Mouse (Mus musculus) lung, embryonic 15.5 days (tissue): ENCODE data around the gene Tnk1. TPM values are rescaled to one million over a fixed set of nuclear protein-coding genes. Genes with fewer than 3 reads are reported as not detected.
A peak's percentile ranks its signal among the peaks of the same experiment; 100 is the strongest.

Source experiments
- ATAC-seq: fragments of 200-750 bp; cut with Nextera tagmentation; 2 replicates; pipeline ENCODE4 v1.8.0; 2017; ENCODE audit warnings: moderate number of reproducible peaks, borderline replicate concordance; ENCODE audit not compliant: low FRiP score, low TSS enrichment; ENCODE audit errors: extremely low read depth
- H3K27ac ChIP-seq: fragments of 300-500 bp; sonication (generic); 2 replicates; pipeline ENCODE4 v1.5.1; 2015; ENCODE audit warnings: moderate library complexity, mild to moderate bottlenecking, inconsistent platforms
- H3K27me3 ChIP-seq: fragments of 300-500 bp; sonication (generic); 2 replicates; pipeline ENCODE4 v1.6.1; 2015; ENCODE audit warnings: inconsistent platforms
- H3K36me3 ChIP-seq: fragments of 300-500 bp; sonication (generic); 2 replicates; pipeline ENCODE4 v1.6.1; 2015; ENCODE audit warnings: inconsistent platforms
- H3K4me1 ChIP-seq: fragments of 300-500 bp; sonication (generic); 2 replicates; pipeline ENCODE4 v1.6.1; 2015; ENCODE audit warnings: inconsistent platforms
- H3K4me2 ChIP-seq: fragments of 300-500 bp; sonication (generic); 2 replicates; pipeline ENCODE4 v1.6.1; 2015; ENCODE audit warnings: inconsistent platforms, mild to moderate bottlenecking, moderate library complexity
- H3K4me3 ChIP-seq: fragments of 300-500 bp; sonication (generic); 2 replicates; pipeline ENCODE4 v1.5.1; 2015; ENCODE audit warnings: mild to moderate bottlenecking, inconsistent platforms
- H3K9ac ChIP-seq: fragments of 300-500 bp; sonication (generic); 2 replicates; pipeline ENCODE4 v1.6.1; 2015; ENCODE audit warnings: inconsistent platforms
- H3K9me3 ChIP-seq: fragments of 300-500 bp; sonication (generic); 2 replicates; pipeline ENCODE4 v1.6.1; 2016; ENCODE audit warnings: inconsistent platforms
- WGBS: fragments of 180-500 bp; shearing (Covaris S2); methylation state at CpG from one replicate; pipeline ENCODE4 v1.1.7; 2015; 5-methylcytosine and 5-hydroxymethylcytosine counted together
- polyA plus RNA-seq: library from polyadenylated mRNA; unstranded; fragments of >200 nt; fragmentation: Nextera tagmentation; extraction: Ambion mirVana; gene quantifications from 2 replicates; pipeline ENCODE4 v1.2.1, GENCODE M21; 2015

Gene Tnk1
- polyA plus RNA-seq, 1 experiment from 2014 or later, result 9.2 TPM

- 52% methylated on average over 10 of the region's 10 CpGs for WGBS
- ATAC-seq, result no peak
Measured at GRCm38 (mm10) chr11:69815155-69815554, 43.4 kb downstream of the Tnk1 start, which contains the start of gene Gm39566. Gene Gm39566 (minus strand): TSS chr11:69815298.

GRCm38 (mm10) chr11:69810280-69810679 lies 48.2 kb downstream of the Tnk1 start:
- Histone ChIP-seq H3K36me3 (no peaks in the 10 kb centered on the region), H3K27me3 (peaks cover 6% of the 10 kb centered on the region), H3K27ac (no peak overlapping the region), H3K4me1 (no peaks in the 10 kb centered on the region), H3K9me3 (no peaks in the 10 kb centered on the region), H3K4me3 (no peak overlapping the region), H3K9ac (no peak overlapping the region), H3K4me2 (no peak overlapping the region)
- no peak for ATAC-seq

More at GRCm38 (mm10) chr11:69815155-69815554, 43.4 kb downstream of the Tnk1 start, which contains the start of gene Gm39566:
- Histone ChIP-seq H3K9ac (no peak within 1 kb of the TSS), H3K4me2 (no peak within 1 kb of the TSS), H3K4me3 (no peak within 1 kb of the TSS), H3K27me3 (no peaks in the 10 kb centered on the region), H3K9me3 (no peaks in the 10 kb centered on the region), H3K36me3 (no peaks in the 10 kb centered on the region), H3K4me1 (no peaks in the 10 kb centered on the region), H3K27ac (no peak within 1 kb of the TSS)

- no peak for ATAC-seq
- H3K9ac ChIP-seq, result no peak overlapping the region
- H3K9me3 ChIP-seq, result no peaks in the 10 kb centered on the region
- no peak overlapping the region for H3K4me2 ChIP-seq
- H3K4me1 ChIP-seq, result peaks cover 25% of the 10 kb centered on the region
- no peak overlapping the region for H3K4me3 ChIP-seq
- H3K36me3 ChIP-seq, result no peaks in the 10 kb centered on the region
- peaks cover 25% of the 10 kb centered on the region for H3K27me3 ChIP-seq
- H3K27ac ChIP-seq, result no peak overlapping the region
- WGBS, result 55% methylated on average over 2 of the region's 2 CpGs
Measured at GRCm38 (mm10) chr11:69807641-69808040, 50.9 kb downstream of the Tnk1 start.

- Histone ChIP-seq H3K4me1 (peaks cover 37% of the 10 kb centered on the region), H3K4me2 (no peak overlapping the region), H3K9ac (no peak overlapping the region), H3K9me3 (no peaks in the 10 kb centered on the region), H3K27ac (no peak overlapping the region), H3K4me3 (no peak overlapping the region), H3K27me3 (peaks cover 38% of the 10 kb centered on the region), H3K36me3 (no peaks in the 10 kb centered on the region)
- no peak for ATAC-seq
- 75% methylated on average over 4 of the region's 4 CpGs for WGBS
Measured at GRCm38 (mm10) chr11:69806378-69806777, 52.2 kb downstream of the Tnk1 start.

- peaks cover 49% of the 10 kb centered on the region for H3K27me3 ChIP-seq
- H3K36me3 ChIP-seq, result no peaks in the 10 kb centered on the region
- H3K4me2 ChIP-seq, result peak within 1 kb of the TSS; percentile 97
- H3K9me3 ChIP-seq, result no peaks in the 10 kb centered on the region
- ATAC-seq, result no peak
- WGBS, result 10% methylated on average over 29 of the region's 29 CpGs
- peak within 1 kb of the TSS; percentile 22; the same call in 1 of the 2 replicates for H3K9ac ChIP-seq
- H3K4me1 ChIP-seq, result peaks cover 49% of the 10 kb centered on the region
- H3K4me3 ChIP-seq, result peak within 1 kb of the TSS; percentile 24
- no peak within 1 kb of the TSS for H3K27ac ChIP-seq
Measured at GRCm38 (mm10) chr11:69804972-69805909, 53.3 kb downstream of the Tnk1 start, which contains the start of gene Tmem102. Gene Tmem102 (minus strand): TSS chr11:69805624.

- WGBS, result 10% methylated on average over 12 of the region's 12 CpGs
- H3K4me1 ChIP-seq, result peaks cover 54% of the 10 kb centered on the region
- H3K4me2 ChIP-seq, result peak overlapping the region; percentile 97
- H3K9ac ChIP-seq, result peak overlapping the region; percentile 22; the same call in 1 of the 2 replicates
- peaks cover 51% of the 10 kb centered on the region for H3K27me3 ChIP-seq
- H3K9me3 ChIP-seq, result no peaks in the 10 kb centered on the region
- no peak overlapping the region for H3K27ac ChIP-seq
- no peak for ATAC-seq
- H3K4me3 ChIP-seq, result peak overlapping the region; percentile 24
- H3K36me3 ChIP-seq, result no peaks in the 10 kb centered on the region
Measured at GRCm38 (mm10) chr11:69804652-69804940, 53.9 kb downstream of the Tnk1 start.

GRCm38 (mm10) chr11:69803786-69804651 lies 54.5 kb downstream of the Tnk1 start:
- Histone ChIP-seq H3K36me3 (no peaks in the 10 kb centered on the region), H3K4me2 (peak overlapping the region; percentile 97), H3K27me3 (peaks cover 51% of the 10 kb centered on the region), H3K27ac (no peak overlapping the region), H3K9me3 (no peaks in the 10 kb centered on the region), H3K4me1 (peaks cover 60% of the 10 kb centered on the region), H3K4me3 (peak overlapping the region; percentile 59), H3K9ac (peak overlapping the region; percentile 55)
- peak; percentile 43; the same call in 1 of the 2 replicates for ATAC-seq
- 1% methylated on average over 60 of the region's 60 CpGs for WGBS

- H3K4me2 ChIP-seq, result peak overlapping the region; percentile 97
- peaks cover 61% of the 10 kb centered on the region for H3K4me1 ChIP-seq
- no peaks in the 10 kb centered on the region for H3K9me3 ChIP-seq
- no peak; the same call in 1 of the 2 replicates for ATAC-seq
- H3K27ac ChIP-seq, result no peak overlapping the region
- H3K9ac ChIP-seq, result peak overlapping the region; percentile 55
- H3K27me3 ChIP-seq, result peaks cover 51% of the 10 kb centered on the region
- peak overlapping the region; percentile 59 for H3K4me3 ChIP-seq
- H3K36me3 ChIP-seq, result no peaks in the 10 kb centered on the region
- 2% methylated on average over 12 of the region's 12 CpGs for WGBS
Measured at GRCm38 (mm10) chr11:69803328-69803727, 55.2 kb downstream of the Tnk1 start.

- WGBS, result under 1% methylated on average over 33 of the region's 33 CpGs
- H3K4me1 ChIP-seq, result peaks cover 61% of the 10 kb centered on the region
- peak overlapping the region; percentile 41; the same call in 1 of the 2 replicates for H3K27ac ChIP-seq
- peak overlapping the region; percentile 59 for H3K4me3 ChIP-seq
- H3K4me2 ChIP-seq, result peak overlapping the region; percentile 97
- H3K9me3 ChIP-seq, result no peaks in the 10 kb centered on the region
- no peaks in the 10 kb centered on the region for H3K36me3 ChIP-seq
- H3K27me3 ChIP-seq, result peaks cover 54% of the 10 kb centered on the region
- ATAC-seq, result 0 out of 2 replicates have a peak, but pooled peaks have one; percentile 40
- peak overlapping the region; percentile 55 for H3K9ac ChIP-seq
Measured at GRCm38 (mm10) chr11:69802648-69803105, 55.9 kb downstream of the Tnk1 start.

GRCm38 (mm10) chr11:69801379-69801977 lies 57.1 kb downstream of the Tnk1 start, which contains the start of gene Fgf11:
Gene Fgf11 (minus strand): TSS chr11:69801857.
- WGBS, result under 1% methylated on average over 33 of the region's 33 CpGs
- Histone ChIP-seq H3K4me1 (peaks cover 61% of the 10 kb centered on the region), H3K9ac (peak within 1 kb of the TSS; percentile 55), H3K27ac (peak within 1 kb of the TSS; percentile 41), H3K9me3 (no peaks in the 10 kb centered on the region), H3K27me3 (peaks cover 56% of the 10 kb centered on the region), H3K4me3 (peak within 1 kb of the TSS; percentile 59), H3K4me2 (peak within 1 kb of the TSS; percentile 97), H3K36me3 (no peaks in the 10 kb centered on the region)
- no peak for ATAC-seq
